Mouse (Mus musculus) cerebellum, postnatal 25 days (tissue): ENCODE measurements at regions not wholly inside any gene's neighbourhood (a gene's known extent, or its start where the extent isn't known, plus 50 kb on each side); places are given as distances from the start of the nearest gene placed in this dataset.

Experiments
- DNase-seq, 2 experiments: peaks; one replicate each; pipeline ENCODE4 v3.0.0; 2021; ENCODE audit warnings: mixed read lengths in 2 of 2

- DNase-seq = no peak
These were observed 83.3 kb downstream of the Cmc2 start for GRCm38 (mm10) chr8:116837991-116838390.

- peak; percentile 53 to 71 for DNase-seq
These were observed 89.1 kb downstream of the Cmc2 start for GRCm38 (mm10) chr8:116832181-116832580.

- DNase-seq = no peak
These were observed 91.6 kb downstream of the Cmc2 start for GRCm38 (mm10) chr8:116829631-116830030.

GRCm38 (mm10) chr8:116828220-116828619, 93.0 kb downstream of the Cmc2 start:
- no peak for DNase-seq

- DNase-seq = no peak
These were observed 94.1 kb downstream of the Cmc2 start for GRCm38 (mm10) chr8:116827141-116827540.

- DNase-seq = peak; percentile 79 to 82
These were observed 81.5 kb upstream of the Cdyl2 start for GRCm38 (mm10) chr8:116814118-116814851.

- DNase-seq = no peak
These were observed 68.5 kb upstream of the Cdyl2 start for GRCm38 (mm10) chr8:116801313-116801712.

GRCm38 (mm10) chr8:116800636-116801035, 67.8 kb upstream of the Cdyl2 start:
- DNase-seq = peak in 1 of 2 experiments; percentile 37

- DNase-seq = no peak
These were observed 66.2 kb upstream of the Cdyl2 start for GRCm38 (mm10) chr8:116798981-116799380.

GRCm38 (mm10) chr8:116795713-116796112, 62.9 kb upstream of the Cdyl2 start:
- no peak for DNase-seq

GRCm38 (mm10) chr8:116793107-116793506, 60.3 kb upstream of the Cdyl2 start:
- no peak for DNase-seq

- no peak for DNase-seq
These were observed 57.5 kb upstream of the Cdyl2 start for GRCm38 (mm10) chr8:116790294-116790693.
